Mouse (Mus musculus) cerebellum, adult 11 months (tissue): ENCODE data around the gene Tram2.

Experiments used
- DNase-seq: peaks from one replicate; pipeline ENCODE4 v3.0.0; 2022

Gene Tram2

GRCm38 (mm10) chr1:21008891-21009290 is 70.1 kb downstream of the Tram2 start:
- no peak for DNase-seq

GRCm38 (mm10) chr1:21007941-21008701 is 70.9 kb downstream of the Tram2 start:
- no peak for DNase-seq

- DNase-seq, result no peak
These were observed 72.3 kb downstream of the Tram2 start for GRCm38 (mm10) chr1:21006775-21007174.

- no peak for DNase-seq
These were observed 74.4 kb downstream of the Tram2 start for GRCm38 (mm10) chr1:21004596-21004995.

- DNase-seq, result peak; percentile 48
These were observed 76.5 kb downstream of the Tram2 start for GRCm38 (mm10) chr1:21002246-21003142.

- DNase-seq, result no peak
These were observed 81.1 kb downstream of the Tram2 start for GRCm38 (mm10) chr1:20997881-20998389.

GRCm38 (mm10) chr1:20997328-20997689 is 81.7 kb downstream of the Tram2 start:
- DNase-seq, result no peak

GRCm38 (mm10) chr1:20996603-20997327 is 82.3 kb downstream of the Tram2 start:
- no peak for DNase-seq

GRCm38 (mm10) chr1:20995331-20995986 is 83.6 kb downstream of the Tram2 start:
- peak; percentile 37 for DNase-seq

GRCm38 (mm10) chr1:20994338-20994737 is 84.7 kb downstream of the Tram2 start:
- DNase-seq, result no peak

- no peak for DNase-seq
These were observed 85.3 kb downstream of the Tram2 start for GRCm38 (mm10) chr1:20993690-20994089.

GRCm38 (mm10) chr1:20989461-20990083 is 89.5 kb downstream of the Tram2 start:
- no peak for DNase-seq

- no peak for DNase-seq
These were observed 92.5 kb downstream of the Tram2 start for GRCm38 (mm10) chr1:20986378-20987056.

GRCm38 (mm10) chr1:20984582-20984981 is 94.4 kb downstream of the Tram2 start:
- no peak for DNase-seq

GRCm38 (mm10) chr1:20984103-20984502 is 94.9 kb downstream of the Tram2 start:
- DNase-seq, result no peak

- no peak for DNase-seq
These were observed 97.3 kb downstream of the Tram2 start for GRCm38 (mm10) chr1:20981764-20982163.

- DNase-seq, result no peak
These were observed 98.5 kb downstream of the Tram2 start for GRCm38 (mm10) chr1:20980553-20980952.

GRCm38 (mm10) chr1:20974341-20975135 is 104.5 kb downstream of the Tram2 start:
- no peak for DNase-seq

GRCm38 (mm10) chr1:20973389-20973788 is 105.6 kb downstream of the Tram2 start:
- no peak for DNase-seq

- DNase-seq, result no peak
These were observed 109.4 kb downstream of the Tram2 start for GRCm38 (mm10) chr1:20969642-20970041.

GRCm38 (mm10) chr1:20954876-20955275 is 124.2 kb downstream of the Tram2 start:
- DNase-seq, result no peak
